Mouse (Mus musculus): ENCODE results near the gene Nf1. TPM values are rescaled to one million over a fixed set of nuclear protein-coding genes. Genes with fewer than 3 reads are reported as not detected.

Nf1 gene
- polyA plus RNA-seq, 1 experiment, result 39.7 TPM

- DNase-seq (ENCODE audit: extremely low spot score in 1 of 2, low spot score in 1 of 2), result no peak
Measured at GRCm38 (mm10) chr11:79526549-79526948, 187.1 kb downstream of the Nf1 start.

GRCm38 (mm10) chr11:79527015-79527738 is 187.7 kb downstream of the Nf1 start:
- DNase-seq (ENCODE audit: extremely low spot score in 1 of 2, low spot score in 1 of 2), result no peak

- DNase-seq (ENCODE audit: extremely low spot score in 1 of 2, low spot score in 1 of 2), result no peak
Measured at GRCm38 (mm10) chr11:79527739-79528384, 188.4 kb downstream of the Nf1 start.

GRCm38 (mm10) chr11:79528601-79529000 is 189.1 kb downstream of the Nf1 start:
- no peak for DNase-seq (ENCODE audit: extremely low spot score in 1 of 2, low spot score in 1 of 2)

GRCm38 (mm10) chr11:79529226-79529625 is 189.7 kb downstream of the Nf1 start:
- DNase-seq (ENCODE audit: extremely low spot score in 1 of 2, low spot score in 1 of 2), result no peak

GRCm38 (mm10) chr11:79529736-79530135 is 190.2 kb downstream of the Nf1 start:
- no peak for DNase-seq (ENCODE audit: extremely low spot score in 1 of 2, low spot score in 1 of 2)

GRCm38 (mm10) chr11:79530333-79530761 is 190.9 kb downstream of the Nf1 start, which contains the start of the genes Evi2 and Evi2a:
Gene Evi2 (minus strand): TSS chr11:79530589.
Gene Evi2a (minus strand): TSS chr11:79530609.
- peak in 1 of 2 experiments; percentile 58 for DNase-seq (ENCODE audit: extremely low spot score in 1 of 2, low spot score in 1 of 2)

- DNase-seq (ENCODE audit: extremely low spot score in 1 of 2, low spot score in 1 of 2), result no peak
Measured at GRCm38 (mm10) chr11:79530774-79531173, 191.3 kb downstream of the Nf1 start.

GRCm38 (mm10) chr11:79531485-79531884 is 192.0 kb downstream of the Nf1 start:
- no peak for DNase-seq (ENCODE audit: extremely low spot score in 1 of 2, low spot score in 1 of 2)

- DNase-seq (ENCODE audit: extremely low spot score in 1 of 2, low spot score in 1 of 2), result no peak
Measured at GRCm38 (mm10) chr11:79533311-79533710, 193.8 kb downstream of the Nf1 start.

GRCm38 (mm10) chr11:79533950-79534690 is 194.6 kb downstream of the Nf1 start:
- no peak for DNase-seq (ENCODE audit: extremely low spot score in 1 of 2, low spot score in 1 of 2)

GRCm38 (mm10) chr11:79535554-79535953 is 196.1 kb downstream of the Nf1 start:
- DNase-seq (ENCODE audit: extremely low spot score in 1 of 2, low spot score in 1 of 2), result no peak

- no peak for DNase-seq (ENCODE audit: extremely low spot score in 1 of 2, low spot score in 1 of 2)
Measured at GRCm38 (mm10) chr11:79536293-79536692, 196.8 kb downstream of the Nf1 start.

- DNase-seq (ENCODE audit: extremely low spot score in 1 of 2, low spot score in 1 of 2), result no peak
Measured at GRCm38 (mm10) chr11:79552622-79553021, 213.1 kb downstream of the Nf1 start.

GRCm38 (mm10) chr11:79560536-79560935 is 221.0 kb downstream of the Nf1 start:
- DNase-seq (ENCODE audit: extremely low spot score in 1 of 2, low spot score in 1 of 2), result no peak

GRCm38 (mm10) chr11:79563493-79563892 is 224.0 kb downstream of the Nf1 start:
- DNase-seq (ENCODE audit: extremely low spot score in 1 of 2, low spot score in 1 of 2), result no peak

- no peak for DNase-seq (ENCODE audit: extremely low spot score in 1 of 2, low spot score in 1 of 2)
Measured at GRCm38 (mm10) chr11:79566947-79567346, 227.5 kb downstream of the Nf1 start.

GRCm38 (mm10) chr11:79568197-79568911 is 228.9 kb downstream of the Nf1 start:
- DNase-seq (ENCODE audit: extremely low spot score in 1 of 2, low spot score in 1 of 2), result no peak

GRCm38 (mm10) chr11:79570319-79570718 is 230.8 kb downstream of the Nf1 start:
- DNase-seq (ENCODE audit: extremely low spot score in 1 of 2, low spot score in 1 of 2), result no peak

- DNase-seq (ENCODE audit: extremely low spot score in 1 of 2, low spot score in 1 of 2), result no peak
Measured at GRCm38 (mm10) chr11:79573836-79574235, 234.3 kb downstream of the Nf1 start.

Measured in frontal cortex, adult 2 months (tissue).